Mouse (Mus musculus) stomach, embryonic 16.5 days (tissue): ENCODE results near the gene Sh3rf1. TPM values are rescaled to one million over a fixed set of nuclear protein-coding genes. Genes with fewer than 3 reads are reported as not detected.

Source experiments
- ATAC-seq: fragments of 200-750 bp; cut with Nextera tagmentation; 2 replicates; pipeline ENCODE4 v1.8.0; 2017; ENCODE audit warnings: moderate number of reproducible peaks, moderate TSS enrichment; ENCODE audit not compliant: insufficient read depth, low FRiP score
- H3K27ac ChIP-seq: fragments of 300-500 bp; sonication (generic); 2 replicates; pipeline ENCODE4 v1.5.1; 2014; ENCODE audit warnings: low read length
- H3K27me3 ChIP-seq: fragments of 300-500 bp; sonication (generic); 2 replicates; pipeline ENCODE4 v1.6.1; 2014; ENCODE audit warnings: low read length, control low read depth, mixed read lengths; ENCODE audit not compliant: control insufficient read depth, insufficient read depth
- H3K36me3 ChIP-seq: fragments of 300-500 bp; sonication (generic); 2 replicates; pipeline ENCODE4 v1.6.1; 2014; ENCODE audit warnings: low read length; ENCODE audit not compliant: control insufficient read depth, insufficient read depth
- H3K4me1 ChIP-seq: fragments of 300-500 bp; sonication (generic); 2 replicates; pipeline ENCODE4 v1.6.1; 2014; ENCODE audit warnings: low read length, control low read depth, mixed read lengths; ENCODE audit not compliant: control insufficient read depth, insufficient read depth
- H3K4me2 ChIP-seq: fragments of 300-500 bp; sonication (generic); 2 replicates; pipeline ENCODE4 v1.6.1; 2014; ENCODE audit warnings: low read depth, low read length, mixed read lengths
- H3K4me3 ChIP-seq: fragments of 300-500 bp; sonication (generic); replicated peaks from 2 replicates; pipeline ENCODE4 v1.5.1; 2014; ENCODE audit warnings: mild to moderate bottlenecking, low read length
- H3K9ac ChIP-seq: fragments of 300-500 bp; sonication (generic); 2 replicates; pipeline ENCODE4 v1.6.1; 2014; ENCODE audit warnings: low read length
- H3K9me3 ChIP-seq: fragments of 300-500 bp; sonication (generic); replicated peaks from 2 replicates; pipeline ENCODE4 v1.6.1; 2016; ENCODE audit warnings: low read length, control low read depth; ENCODE audit not compliant: control insufficient read depth
- WGBS: fragments of 180-500 bp; shearing (Covaris S2); extraction: QIAGEN DNeasy Blood & Tissue Kit; methylation state at CpG from one replicate; pipeline ENCODE4 v1.1.7; 2014; 5-methylcytosine and 5-hydroxymethylcytosine counted together
- polyA plus RNA-seq: library from polyadenylated mRNA; unstranded; fragments of >200 nt; fragmentation: Nextera tagmentation; extraction: Ambion mirVana; gene quantifications from 2 replicates; pipeline ENCODE4 v1.2.1, GENCODE M21; 2015

Gene Sh3rf1
- polyA plus RNA-seq, 1 experiment from 2014 or later = 10.2 TPM

DNA sequence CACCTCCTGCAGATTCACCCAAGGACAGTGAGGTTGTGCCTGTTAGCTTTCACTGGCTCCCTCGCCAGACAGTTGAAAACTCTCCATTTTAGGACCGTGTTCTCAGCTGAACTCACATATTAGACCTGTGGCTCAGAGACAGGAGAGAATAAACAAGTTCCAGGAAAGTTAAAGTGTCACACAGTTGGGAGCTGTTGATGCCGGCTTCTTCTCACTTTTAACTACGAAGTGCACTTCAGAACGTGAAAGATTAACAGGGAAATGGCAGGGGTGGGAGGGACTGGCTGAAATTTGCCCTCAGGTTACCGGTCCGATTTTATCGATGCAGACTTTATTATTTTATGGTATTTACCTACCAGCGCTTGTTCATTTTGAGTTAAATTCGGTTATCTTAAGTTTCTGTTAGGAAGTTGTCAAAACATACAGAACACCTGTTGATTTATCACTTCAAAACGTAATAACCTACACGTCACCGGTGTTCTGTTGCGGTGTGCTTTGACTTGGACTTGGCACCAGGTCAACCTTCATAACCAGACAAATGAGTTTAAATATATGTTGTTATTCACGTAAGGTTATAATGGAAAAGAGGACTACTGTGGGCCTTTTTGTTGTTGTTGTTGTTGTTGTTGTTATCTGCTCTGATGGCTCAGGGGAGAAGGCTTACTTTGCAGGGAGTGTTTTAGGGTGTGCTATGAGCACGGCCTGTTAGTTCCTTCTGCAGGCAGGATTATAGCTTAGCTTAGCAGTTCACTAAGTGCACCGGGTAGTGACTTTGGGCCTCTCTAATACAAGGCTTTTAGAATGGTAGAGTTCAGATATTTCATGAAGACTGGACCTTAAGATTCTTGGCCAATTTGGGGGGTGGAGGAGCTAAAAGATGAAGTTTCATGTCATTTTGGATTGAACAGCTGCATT lies 49.9 kb downstream of the Sh3rf1 start:
- ATAC-seq = peak; percentile 25; the same call in 1 of the 2 replicates
- WGBS = 40% methylated on average over 17 of the region's 17 CpGs
- Histone ChIP-seq H3K4me3 (no peak overlapping the region), H3K27me3 (no peaks in the 10 kb centered on the region), H3K4me1 (peaks cover 48% of the 10 kb centered on the region), H3K4me2 (peak overlapping the region; percentile 24; the same call in 1 of the 2 replicates), H3K27ac (no peak overlapping the region; the same call in 1 of the 2 replicates), H3K36me3 (no peaks in the 10 kb centered on the region), H3K9me3 (no peaks in the 10 kb centered on the region), H3K9ac (no peak overlapping the region)

GRCm38 (mm10) chr8:61274602-61275462 lies 51.2 kb downstream of the Sh3rf1 start:
- H3K4me3 ChIP-seq = no peak overlapping the region
- H3K36me3 ChIP-seq = no peaks in the 10 kb centered on the region
- H3K27ac ChIP-seq = 0 out of 2 replicates have a peak overlapping the region, but pooled peaks have one; percentile 22
- H3K27me3 ChIP-seq = no peaks in the 10 kb centered on the region
- peaks cover 48% of the 10 kb centered on the region for H3K4me1 ChIP-seq
- ATAC-seq = peak; percentile 34; the same call in 1 of the 2 replicates
- 38% methylated on average over 10 of the region's 10 CpGs for WGBS
- H3K9ac ChIP-seq = no peak overlapping the region
- no peak overlapping the region for H3K4me2 ChIP-seq
- no peaks in the 10 kb centered on the region for H3K9me3 ChIP-seq

GRCm38 (mm10) chr8:61275463-61276356 lies 52.0 kb downstream of the Sh3rf1 start:
- Histone ChIP-seq H3K36me3 (no peaks in the 10 kb centered on the region), H3K4me1 (peaks cover 45% of the 10 kb centered on the region), H3K9me3 (no peaks in the 10 kb centered on the region), H3K4me2 (0 out of 2 replicates have a peak overlapping the region, but pooled peaks have one; percentile 3), H3K4me3 (no peak overlapping the region), H3K9ac (0 out of 2 replicates have a peak overlapping the region, but pooled peaks have one; percentile 12), H3K27me3 (no peaks in the 10 kb centered on the region), H3K27ac (0 out of 2 replicates have a peak overlapping the region, but pooled peaks have one; percentile 16)
- 47% methylated on average over 11 of the region's 11 CpGs for WGBS
- no peak for ATAC-seq

DNA sequence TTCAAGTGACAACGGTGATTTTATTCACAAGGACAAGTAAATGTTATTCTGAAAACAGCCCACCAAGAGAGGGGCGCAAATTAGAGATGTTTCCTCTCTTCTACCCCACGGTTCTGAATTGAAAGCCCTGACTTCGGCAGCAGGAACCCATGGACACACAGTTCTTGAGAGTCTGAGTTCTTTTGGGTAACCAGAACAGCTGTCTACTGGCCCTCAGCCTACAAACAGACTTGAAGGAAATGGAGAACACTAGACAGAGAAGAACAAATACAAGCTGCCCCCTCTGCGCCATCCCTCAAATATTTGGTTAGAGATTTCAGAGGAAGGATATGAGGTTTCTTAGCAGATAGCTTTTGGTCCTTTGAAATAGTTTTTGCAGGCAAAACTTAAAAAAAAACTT lies 52.7 kb downstream of the Sh3rf1 start:
- WGBS = 58% methylated on average over 5 of the region's 5 CpGs
- H3K9me3 ChIP-seq = no peaks in the 10 kb centered on the region
- H3K4me1 ChIP-seq = peaks cover 45% of the 10 kb centered on the region
- no peak for ATAC-seq
- no peaks in the 10 kb centered on the region for H3K36me3 ChIP-seq
- no peak overlapping the region for H3K9ac ChIP-seq
- H3K27ac ChIP-seq = 0 out of 2 replicates have a peak overlapping the region, but pooled peaks have one; percentile 16
- H3K4me3 ChIP-seq = no peak overlapping the region
- no peaks in the 10 kb centered on the region for H3K27me3 ChIP-seq
- no peak overlapping the region for H3K4me2 ChIP-seq

GRCm38 (mm10) chr8:61279030-61279429 lies 55.4 kb downstream of the Sh3rf1 start:
- Histone ChIP-seq H3K27me3 (no peaks in the 10 kb centered on the region), H3K27ac (no peak overlapping the region), H3K36me3 (no peaks in the 10 kb centered on the region), H3K4me2 (no peak overlapping the region), H3K9ac (no peak overlapping the region), H3K9me3 (no peaks in the 10 kb centered on the region), H3K4me3 (no peak overlapping the region), H3K4me1 (peaks cover 48% of the 10 kb centered on the region)
- 75% methylated on average over 10 of the region's 10 CpGs for WGBS
- ATAC-seq = no peak

DNA sequence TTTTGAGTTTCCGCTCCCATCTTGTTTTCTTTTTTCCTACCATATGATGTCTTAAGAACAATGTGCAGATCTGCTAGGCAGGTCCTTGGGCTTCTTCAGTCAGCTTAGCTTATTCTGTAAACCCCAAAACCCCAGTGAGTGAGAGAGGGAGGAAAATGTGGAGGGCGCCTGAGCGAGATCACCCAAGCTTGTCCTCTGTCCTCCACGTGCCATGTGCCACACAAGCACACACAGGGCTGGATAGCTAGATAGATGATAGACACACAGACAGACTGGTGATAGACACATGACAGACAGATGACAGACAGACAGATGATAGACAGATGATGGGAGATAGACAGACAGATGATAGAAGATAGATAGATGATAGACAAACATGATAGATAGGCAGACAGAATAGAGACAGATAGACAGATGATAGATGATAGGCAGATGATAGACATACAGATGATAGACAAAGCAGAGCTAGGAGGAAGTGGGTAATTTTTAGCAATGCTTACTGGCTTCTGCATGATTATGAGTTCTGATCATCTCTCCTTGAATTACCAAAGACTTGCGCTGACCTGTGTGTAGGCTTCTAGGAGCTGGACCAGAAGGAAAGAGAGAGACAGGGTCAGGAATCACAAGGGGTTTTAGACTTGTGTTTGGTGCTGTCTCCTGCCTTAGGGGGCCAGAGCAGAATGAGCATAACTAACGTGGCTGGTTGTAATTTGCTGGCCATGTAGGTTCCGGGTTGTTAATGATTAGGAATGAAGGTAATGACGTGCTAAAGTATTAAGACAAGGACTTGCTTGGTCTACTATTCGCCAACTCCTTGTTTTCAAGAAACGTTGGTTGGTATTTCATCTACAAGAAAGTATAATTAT lies 58.9 kb downstream of the Sh3rf1 start:
- WGBS = 69% methylated on average over 10 of the region's 10 CpGs
- Histone ChIP-seq H3K4me2 (no peak overlapping the region), H3K27me3 (no peaks in the 10 kb centered on the region), H3K4me3 (no peak overlapping the region), H3K27ac (no peak overlapping the region), H3K4me1 (peaks cover 37% of the 10 kb centered on the region), H3K9me3 (no peaks in the 10 kb centered on the region), H3K9ac (no peak overlapping the region), H3K36me3 (no peaks in the 10 kb centered on the region)
- ATAC-seq = no peak

GRCm38 (mm10) chr8:61283169-61284081 lies 59.8 kb downstream of the Sh3rf1 start:
- no peak overlapping the region for H3K27ac ChIP-seq
- H3K36me3 ChIP-seq = no peaks in the 10 kb centered on the region
- H3K4me3 ChIP-seq = no peak overlapping the region
- no peaks in the 10 kb centered on the region for H3K27me3 ChIP-seq
- H3K9ac ChIP-seq = no peak overlapping the region
- WGBS = 22% methylated on average over 12 of the region's 12 CpGs
- H3K4me1 ChIP-seq = peaks cover 40% of the 10 kb centered on the region
- peak; percentile 41; the same call in 1 of the 2 replicates for ATAC-seq
- H3K4me2 ChIP-seq = no peak overlapping the region
- H3K9me3 ChIP-seq = no peaks in the 10 kb centered on the region
